Mouse (Mus musculus) liver, adult 2 months (tissue): ENCODE data around the gene Trappc12.

Experiments used
- CTCF ChIP-seq: fragments of 200-500 bp; IDR thresholded peaks from 2 replicates; pipeline ENCODE4 v1.5.1; 2011; ENCODE audit warnings: low read depth, low read length, control low read depth
- POLR2A ChIP-seq: fragments of 200-500 bp; IDR thresholded peaks from 2 replicates; pipeline ENCODE4 v1.6.1; 2011; ENCODE audit warnings: low read length, control low read depth; ENCODE audit not compliant: insufficient read depth; ENCODE audit errors: extremely low read depth

- TF ChIP-seq CTCF (no peak), POLR2A (no peak)
Observed at GRCm38 (mm10) chr12:28786310-28786709, 36.0 kb upstream of the Trappc12 start.
